Mouse (Mus musculus): ENCODE measurements at regions not wholly inside any gene's neighbourhood (a gene's known extent, or its start where the extent isn't known, plus 50 kb on each side); places are given as distances from the start of the nearest gene placed in this dataset.
A peak's percentile ranks its signal among the peaks of the same experiment; 100 is the strongest.

DNA sequence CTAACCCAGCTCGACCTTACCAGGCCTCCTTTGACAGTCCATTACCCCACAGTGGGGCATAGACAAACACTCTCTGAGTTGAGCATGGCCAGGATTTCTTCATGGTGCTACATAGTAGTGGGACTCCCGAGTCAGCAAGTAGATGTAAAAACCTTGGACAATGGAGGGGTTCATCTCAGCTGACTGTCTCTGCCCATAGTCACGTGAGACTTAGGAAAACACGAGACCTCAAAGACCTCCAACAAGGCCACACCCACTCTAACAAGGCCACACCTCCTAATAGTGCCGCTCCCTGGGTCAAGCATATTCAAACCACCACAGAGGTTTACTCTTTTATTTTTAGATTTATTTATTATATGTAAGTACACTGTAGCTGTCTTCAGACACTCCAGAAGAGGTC, 52.5 kb upstream of the Cldn24 start:
- H3K4me1 ChIP-seq (ENCODE audit: insufficient read depth), result peaks cover 3% of the 10 kb centered on the region; the same call in 1 of the 2 replicates
- no peak for TF ChIP-seq CTCF (IDR thresholded peaks at IDR 0.05; ENCODE audit: low read depth)
- no peak overlapping the region for H3K9ac ChIP-seq
- H3K27me3 ChIP-seq (ENCODE audit: insufficient read depth, low read length), result no peaks in the 10 kb centered on the region
- H3K27ac ChIP-seq (ENCODE audit: low read depth), result no peak overlapping the region
- 80% methylated on average over 5 of the region's 5 CpGs for WGBS
- H3K36me3 ChIP-seq (ENCODE audit: insufficient read depth), result no peaks in the 10 kb centered on the region
- no peak for ATAC-seq (ENCODE audit: insufficient read depth)
- H3K4me2 ChIP-seq, result no peak overlapping the region
- no peak for DNase-seq
- H3K9me3 ChIP-seq (ENCODE audit: low read depth, low read length), result no peaks in the 10 kb centered on the region
- H3K4me3 ChIP-seq (ENCODE audit: low read depth, low read length), result no peak overlapping the region

DNA sequence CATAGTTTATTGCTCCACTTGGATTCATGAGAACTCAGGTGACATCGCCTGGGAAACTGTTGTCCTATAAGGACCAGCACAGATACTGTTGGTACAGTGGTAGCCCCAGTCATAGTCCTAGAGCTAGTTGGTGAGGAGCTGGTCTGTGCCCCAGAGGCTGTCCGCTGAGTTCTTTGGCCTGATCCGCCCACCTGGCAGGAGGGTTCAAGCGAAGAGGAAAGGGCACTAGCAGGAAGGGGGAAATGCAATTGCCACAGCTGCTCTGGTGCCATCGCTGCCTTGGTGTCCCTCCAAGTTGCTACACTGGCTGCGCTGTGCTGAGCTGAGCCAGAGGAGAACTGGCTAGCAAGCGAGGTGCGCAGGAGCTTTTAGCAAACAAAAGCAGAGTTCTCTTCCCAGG, 53.2 kb upstream of the Cldn24 start:
- Histone ChIP-seq H3K27me3 (ENCODE audit: insufficient read depth, low read length) (no peaks in the 10 kb centered on the region), H3K36me3 (ENCODE audit: insufficient read depth) (no peaks in the 10 kb centered on the region)
- ATAC-seq (ENCODE audit: insufficient read depth), result no peak

DNA sequence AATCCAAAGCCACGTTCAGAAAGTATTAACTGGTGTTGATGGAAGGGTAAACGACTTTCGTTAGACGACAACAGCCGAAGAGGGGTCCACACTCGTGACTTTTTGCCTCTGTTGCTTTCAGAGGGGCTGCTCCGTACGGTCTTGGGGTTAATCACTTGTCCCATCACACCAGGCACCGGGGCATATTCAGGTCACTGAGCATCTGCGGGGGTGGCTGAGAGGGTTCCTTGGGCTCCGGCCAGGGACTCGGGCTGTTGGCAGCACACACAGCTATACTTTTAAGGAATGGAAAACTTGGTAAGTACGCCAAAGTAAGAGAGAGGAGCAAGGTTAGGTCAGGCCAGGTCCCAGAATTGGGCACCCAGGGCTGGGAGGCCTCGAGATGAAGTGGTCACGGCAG, 50.7 kb upstream of the Cdkn2aip start:
- peak; percentile 50 for DNase-seq
- Histone ChIP-seq H3K27me3 (ENCODE audit: insufficient read depth, low read length) (no peaks in the 10 kb centered on the region), H3K9me3 (ENCODE audit: low read depth, low read length) (no peaks in the 10 kb centered on the region), H3K4me1 (ENCODE audit: insufficient read depth) (peaks cover 5% of the 10 kb centered on the region; the same call in 1 of the 2 replicates), H3K4me2 (peak overlapping the region; percentile 42; the same call in 1 of the 2 replicates), H3K4me3 (ENCODE audit: low read depth, low read length) (no peak overlapping the region), H3K9ac (no peak overlapping the region), H3K27ac (ENCODE audit: low read depth) (no peak overlapping the region), H3K36me3 (ENCODE audit: insufficient read depth) (no peaks in the 10 kb centered on the region)
- WGBS, result 28% methylated on average over 15 of the region's 15 CpGs
- no peak for TF ChIP-seq CTCF (IDR thresholded peaks at IDR 0.05; ENCODE audit: low read depth)
- ATAC-seq (ENCODE audit: insufficient read depth), result peak; percentile 59

More for the DNA sequence above, 53.2 kb upstream of the Cldn24 start:
- no peak overlapping the region for H3K4me3 ChIP-seq (ENCODE audit: low read depth, low read length)
- WGBS, result 80% methylated on average over 8 of the region's 8 CpGs
- no peak overlapping the region for H3K27ac ChIP-seq (ENCODE audit: low read depth)
- no peak overlapping the region for H3K9ac ChIP-seq
- DNase-seq, result no peak
- H3K4me1 ChIP-seq (ENCODE audit: insufficient read depth), result peaks cover 5% of the 10 kb centered on the region; the same call in 1 of the 2 replicates
- H3K4me2 ChIP-seq, result no peak overlapping the region
- no peak for TF ChIP-seq CTCF (IDR thresholded peaks at IDR 0.05; ENCODE audit: low read depth)
- H3K9me3 ChIP-seq (ENCODE audit: low read depth, low read length), result no peaks in the 10 kb centered on the region

DNA sequence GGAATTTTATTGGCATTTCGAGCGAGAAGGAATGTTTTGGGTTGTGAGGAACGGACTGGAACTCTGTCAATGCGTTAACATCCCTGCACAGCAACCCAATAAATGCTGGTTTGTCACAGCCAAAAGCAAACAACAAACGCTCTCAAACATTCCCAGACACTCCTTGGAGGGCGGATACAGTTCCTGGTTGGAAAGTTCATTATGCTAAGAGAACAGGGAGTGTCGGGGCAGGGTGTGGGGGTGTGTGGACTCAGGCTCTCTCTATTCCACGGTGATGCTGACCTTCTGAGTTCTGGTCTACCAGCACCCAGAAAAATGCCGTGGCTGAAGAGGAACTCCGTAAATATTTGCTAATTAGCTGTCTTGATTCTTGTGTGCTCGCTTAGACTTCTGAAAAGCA, 50.3 kb upstream of the Cdkn2aip start:
- Histone ChIP-seq H3K4me1 (ENCODE audit: insufficient read depth) (peaks cover 5% of the 10 kb centered on the region; the same call in 1 of the 2 replicates), H3K4me3 (ENCODE audit: low read depth, low read length) (no peak overlapping the region), H3K27me3 (ENCODE audit: insufficient read depth, low read length) (no peaks in the 10 kb centered on the region), H3K4me2 (peak overlapping the region; percentile 42; the same call in 1 of the 2 replicates), H3K9me3 (ENCODE audit: low read depth, low read length) (no peaks in the 10 kb centered on the region), H3K27ac (ENCODE audit: low read depth) (no peak overlapping the region), H3K36me3 (ENCODE audit: insufficient read depth) (no peaks in the 10 kb centered on the region), H3K9ac (no peak overlapping the region)
- ATAC-seq (ENCODE audit: insufficient read depth) (peak; percentile 29; the same call in 1 of the 2 replicates), DNase-seq (peak; percentile 31)
- TF ChIP-seq CTCF (IDR thresholded peaks at IDR 0.05; ENCODE audit: low read depth), result no peak
- WGBS, result 39% methylated on average over 11 of the region's 11 CpGs
